Mouse (Mus musculus): ENCODE data around the gene Abhd14b. TPM values are rescaled to one million over a fixed set of nuclear protein-coding genes. Genes with fewer than 3 reads are reported as not detected.

Gene Abhd14b
- polyA plus RNA-seq, 1 experiment from 2014 or later, result 6.0 TPM

DNA sequence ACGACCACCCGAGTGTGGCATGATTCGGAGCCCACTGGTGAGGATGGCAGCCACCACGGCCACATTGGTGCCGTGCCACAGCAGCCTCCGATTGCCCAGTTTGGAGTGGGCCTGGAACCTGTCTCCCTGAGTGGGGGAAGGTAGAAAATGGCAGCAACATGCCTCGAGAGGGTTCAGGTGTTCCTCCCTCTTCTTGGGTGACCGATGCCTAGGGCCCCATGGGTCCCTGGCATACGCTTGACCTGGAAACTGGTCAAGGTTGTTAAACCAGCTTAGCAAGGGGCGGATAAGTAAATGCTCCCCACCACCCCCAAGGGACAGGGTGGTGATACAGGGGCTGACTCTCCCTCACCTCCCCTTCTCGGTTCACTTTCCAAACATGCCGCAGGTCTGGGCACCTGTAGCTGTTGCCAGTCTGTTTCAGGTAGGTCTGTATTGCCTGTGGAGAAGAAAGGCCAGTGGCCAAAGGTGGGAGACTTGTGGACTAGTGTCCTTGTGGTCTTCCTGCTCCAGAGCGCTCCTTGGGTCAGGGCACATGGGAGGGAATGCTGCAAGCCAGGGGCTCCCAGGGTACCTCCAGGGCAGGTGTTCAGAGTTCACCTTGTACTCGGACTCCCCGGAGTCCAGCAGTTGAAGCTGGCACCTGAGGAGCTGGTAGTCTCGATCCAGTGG lies 26.0 kb downstream of the Abhd14b start:
- 90% methylated on average over 16 of the region's 16 CpGs for WGBS
- no peak overlapping the region for H3K9ac ChIP-seq
- H3K4me2 ChIP-seq (replicated peaks), result no peak overlapping the region
- H3K36me3 ChIP-seq, result no peaks in the 10 kb centered on the region
- H3K4me1 ChIP-seq, result peaks cover 28% of the 10 kb centered on the region
- H3K27me3 ChIP-seq (replicated peaks), result no peaks in the 10 kb centered on the region
- no peak overlapping the region for H3K4me3 ChIP-seq
- no peaks in the 10 kb centered on the region for H3K9me3 ChIP-seq
- ATAC-seq (ENCODE audit: low FRiP score, low read depth), result no peak
- H3K27ac ChIP-seq, result no peak overlapping the region

DNA sequence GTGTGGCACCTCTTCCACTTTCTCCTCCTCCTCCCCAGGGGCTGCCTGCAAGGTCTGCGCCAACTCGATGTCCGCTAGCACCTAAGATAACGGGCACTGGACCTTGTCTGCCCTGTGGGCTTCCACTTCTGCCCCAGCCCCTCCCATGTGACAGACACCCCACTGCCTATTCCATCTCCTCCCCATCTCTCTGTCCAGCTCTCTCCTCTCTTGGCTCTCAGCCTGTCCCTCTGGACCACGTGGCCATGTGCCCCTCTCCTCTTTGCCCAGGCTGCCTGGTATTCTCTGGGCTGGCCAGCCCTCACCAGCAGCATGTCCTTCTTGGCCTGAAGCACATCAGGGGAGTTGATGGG lies 26.5 kb downstream of the Abhd14b start:
- no peak for ATAC-seq (ENCODE audit: low FRiP score, low read depth)
- H3K9ac ChIP-seq, result no peak overlapping the region
- 85% methylated on average over 5 of the region's 5 CpGs for WGBS
- H3K9me3 ChIP-seq, result no peaks in the 10 kb centered on the region
- H3K27me3 ChIP-seq (replicated peaks), result no peaks in the 10 kb centered on the region
- H3K36me3 ChIP-seq, result no peaks in the 10 kb centered on the region
- H3K4me1 ChIP-seq, result peaks cover 30% of the 10 kb centered on the region
- no peak overlapping the region for H3K4me2 ChIP-seq (replicated peaks)
- H3K27ac ChIP-seq, result no peak overlapping the region
- H3K4me3 ChIP-seq, result no peak overlapping the region

GRCm38 (mm10) chr9:106474456-106474855 lies 27.2 kb downstream of the Abhd14b start:
- H3K9ac ChIP-seq, result no peak overlapping the region
- ATAC-seq (ENCODE audit: low FRiP score, low read depth), result 0 out of 2 replicates have a peak, but pooled peaks have one; percentile 10
- WGBS, result 3% methylated on average over 6 of the region's 6 CpGs
- H3K36me3 ChIP-seq, result no peaks in the 10 kb centered on the region
- H3K9me3 ChIP-seq, result no peaks in the 10 kb centered on the region
- no peak overlapping the region for H3K27ac ChIP-seq
- H3K4me1 ChIP-seq, result peaks cover 30% of the 10 kb centered on the region
- no peaks in the 10 kb centered on the region for H3K27me3 ChIP-seq (replicated peaks)
- 0 out of 2 replicates have a peak overlapping the region, but pooled peaks have one; percentile 17 for H3K4me2 ChIP-seq (replicated peaks)
- H3K4me3 ChIP-seq, result no peak overlapping the region

DNA sequence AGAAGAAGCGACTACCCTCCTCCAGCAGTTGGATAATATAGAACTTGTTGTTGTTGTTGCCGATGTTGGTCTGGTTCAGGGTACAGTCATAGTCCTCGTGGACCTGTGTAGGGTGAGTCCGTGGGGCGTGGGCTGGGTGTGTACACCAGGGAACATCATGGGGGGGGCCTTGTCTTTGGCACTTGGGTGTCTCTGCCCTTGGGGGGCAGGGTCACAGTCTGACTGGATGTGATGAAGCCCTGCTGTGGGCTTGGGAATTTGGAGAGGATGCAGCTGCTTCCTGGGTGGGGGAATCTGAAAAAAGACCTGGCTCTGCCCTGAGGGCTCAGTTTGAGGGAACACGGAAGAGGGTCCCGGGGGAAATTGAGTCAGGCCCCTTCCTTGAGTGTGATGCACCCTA lies 27.8 kb downstream of the Abhd14b start:
- Histone ChIP-seq H3K27me3 (replicated peaks) (no peaks in the 10 kb centered on the region), H3K9me3 (no peaks in the 10 kb centered on the region), H3K27ac (no peak overlapping the region), H3K4me1 (peaks cover 30% of the 10 kb centered on the region), H3K9ac (no peak overlapping the region), H3K4me2 (replicated peaks) (no peak overlapping the region), H3K4me3 (no peak overlapping the region), H3K36me3 (peaks cover 4% of the 10 kb centered on the region; the same call in 1 of the 2 replicates)
- 68% methylated on average over 7 of the region's 7 CpGs for WGBS
- no peak for ATAC-seq (ENCODE audit: low FRiP score, low read depth)

- no peaks in the 10 kb centered on the region for H3K27me3 ChIP-seq (replicated peaks)
- H3K9me3 ChIP-seq, result no peaks in the 10 kb centered on the region
- 91% methylated on average over 10 of the region's 10 CpGs for WGBS
- peaks cover 7% of the 10 kb centered on the region for H3K36me3 ChIP-seq
- no peak within 1 kb of the TSS for H3K27ac ChIP-seq
- no peak for ATAC-seq (ENCODE audit: low FRiP score, low read depth)
- H3K4me2 ChIP-seq (replicated peaks), result peak within 1 kb of the TSS; percentile 91
- peaks cover 30% of the 10 kb centered on the region for H3K4me1 ChIP-seq
- peak within 1 kb of the TSS; percentile 59; the same call in 1 of the 2 replicates for H3K4me3 ChIP-seq
- no peak within 1 kb of the TSS for H3K9ac ChIP-seq
Measured at GRCm38 (mm10) chr9:106475663-106476001, 28.4 kb downstream of the Abhd14b start, which contains the start of gene Rrp9. Gene Rrp9, plus strand, starts transcription at chr9:106475963.

- Histone ChIP-seq H3K27ac (no peak overlapping the region), H3K4me1 (peaks cover 30% of the 10 kb centered on the region), H3K4me2 (replicated peaks) (peak overlapping the region; percentile 91), H3K27me3 (replicated peaks) (no peaks in the 10 kb centered on the region), H3K9ac (no peak overlapping the region), H3K4me3 (no peak overlapping the region), H3K36me3 (peaks cover 14% of the 10 kb centered on the region), H3K9me3 (no peaks in the 10 kb centered on the region)
- WGBS, result 38% methylated on average over 16 of the region's 16 CpGs
- ATAC-seq (ENCODE audit: low FRiP score, low read depth), result peak; percentile 55
Measured at GRCm38 (mm10) chr9:106476002-106476923, 29.0 kb downstream of the Abhd14b start.

DNA sequence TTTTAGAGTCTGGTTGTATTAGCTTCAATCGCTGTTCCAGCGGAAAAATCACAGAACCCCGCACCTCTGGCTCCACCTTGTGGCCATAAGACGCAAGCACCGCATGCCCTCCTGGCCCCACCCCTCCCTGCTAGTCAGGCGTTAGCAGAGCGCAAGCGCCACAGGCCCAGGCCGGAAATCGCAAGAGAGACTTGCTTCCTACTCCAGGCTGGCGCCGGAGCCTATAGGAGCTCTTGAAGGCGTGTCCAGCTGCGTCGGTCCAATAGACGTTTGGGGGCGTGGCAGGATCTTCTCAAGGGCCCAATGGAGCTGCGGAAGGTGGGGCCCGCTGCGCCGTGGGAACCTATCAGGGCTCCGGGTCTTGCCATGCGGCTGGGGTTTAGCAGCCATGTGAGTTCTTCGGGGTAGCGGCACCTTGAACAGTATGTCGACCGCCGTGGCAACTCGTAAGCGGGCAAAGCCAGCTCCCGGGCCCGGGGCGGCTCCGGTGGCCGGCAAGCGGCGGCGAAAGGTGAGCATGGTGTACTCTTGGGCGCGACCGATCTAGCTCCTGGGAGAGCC lies 29.7 kb downstream of the Abhd14b start, which contains the start of gene Parp3:
Gene Parp3 (minus strand): TSS at position 26 of the 561 bp plus-strand sequence.
- H3K4me1 ChIP-seq, result peaks cover 23% of the 10 kb centered on the region
- peak within 1 kb of the TSS; percentile 91 for H3K4me2 ChIP-seq (replicated peaks)
- peak; percentile 98 for ATAC-seq (ENCODE audit: low FRiP score, low read depth)
- H3K4me3 ChIP-seq, result peak within 1 kb of the TSS; percentile 59
- under 1% methylated on average over 41 of the region's 41 CpGs for whole genome bisulfite sequencing
- peak within 1 kb of the TSS; percentile 61 for H3K9ac ChIP-seq
- H3K9me3 ChIP-seq, result no peaks in the 10 kb centered on the region
- H3K36me3 ChIP-seq, result peaks cover 19% of the 10 kb centered on the region
- H3K27me3 ChIP-seq (replicated peaks), result no peaks in the 10 kb centered on the region
- H3K27ac ChIP-seq, result no peak within 1 kb of the TSS

- Histone ChIP-seq H3K4me3 (peak overlapping the region; percentile 59), H3K27ac (no peak overlapping the region), H3K9me3 (no peaks in the 10 kb centered on the region), H3K4me1 (peaks cover 22% of the 10 kb centered on the region), H3K27me3 (replicated peaks) (no peaks in the 10 kb centered on the region), H3K4me2 (replicated peaks) (peak overlapping the region; percentile 91), H3K9ac (peak overlapping the region; percentile 61), H3K36me3 (peaks cover 22% of the 10 kb centered on the region)
- WGBS, result 4% methylated on average over 16 of the region's 16 CpGs
- ATAC-seq (ENCODE audit: low FRiP score, low read depth), result no peak; the same call in 1 of the 2 replicates
Measured at GRCm38 (mm10) chr9:106477649-106478048, 30.4 kb downstream of the Abhd14b start.

GRCm38 (mm10) chr9:106478101-106478500 lies 30.8 kb downstream of the Abhd14b start:
- peaks cover 22% of the 10 kb centered on the region for H3K4me1 ChIP-seq
- ATAC-seq (ENCODE audit: low FRiP score, low read depth), result no peak
- H3K4me3 ChIP-seq, result peak overlapping the region; percentile 59
- no peaks in the 10 kb centered on the region for H3K9me3 ChIP-seq
- 86% methylated on average over 9 of the region's 9 CpGs for WGBS
- H3K4me2 ChIP-seq (replicated peaks), result peak overlapping the region; percentile 91
- peak overlapping the region; percentile 61; the same call in 1 of the 2 replicates for H3K9ac ChIP-seq
- H3K27ac ChIP-seq, result no peak overlapping the region
- no peaks in the 10 kb centered on the region for H3K27me3 ChIP-seq (replicated peaks)
- peaks cover 27% of the 10 kb centered on the region for H3K36me3 ChIP-seq

GRCm38 (mm10) chr9:106480541-106480940 lies 33.3 kb downstream of the Abhd14b start:
- Histone ChIP-seq H3K9me3 (no peaks in the 10 kb centered on the region), H3K36me3 (peaks cover 51% of the 10 kb centered on the region), H3K27ac (no peak overlapping the region), H3K9ac (no peak overlapping the region), H3K4me3 (no peak overlapping the region), H3K4me2 (replicated peaks) (no peak overlapping the region), H3K27me3 (replicated peaks) (no peaks in the 10 kb centered on the region), H3K4me1 (peaks cover 11% of the 10 kb centered on the region)
- ATAC-seq (ENCODE audit: low FRiP score, low read depth), result no peak
- WGBS, result 95% methylated on average over 7 of the region's 7 CpGs

DNA sequence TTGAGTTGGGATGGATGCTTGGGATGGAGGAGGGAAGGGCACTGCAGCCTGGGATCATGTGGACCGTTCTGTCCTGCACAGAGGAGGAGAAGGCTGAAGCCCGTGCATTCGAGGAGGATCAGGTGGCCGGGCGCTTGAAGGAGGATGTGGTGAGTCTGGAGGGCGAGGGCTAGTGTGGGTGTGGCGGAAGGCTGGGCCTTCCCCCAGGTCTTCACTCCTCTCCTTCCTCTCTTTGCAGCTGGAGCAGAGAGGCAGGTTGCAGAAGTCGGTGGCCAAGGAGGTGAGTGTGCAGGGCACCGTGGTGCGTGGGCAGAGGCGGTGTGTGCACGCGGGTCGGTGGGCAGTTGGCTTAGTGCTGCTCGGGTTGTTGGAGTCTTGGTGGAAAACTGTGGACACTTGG lies 33.8 kb downstream of the Abhd14b start:
- H3K36me3 ChIP-seq, result peaks cover 57% of the 10 kb centered on the region
- no peak for ATAC-seq (ENCODE audit: low FRiP score, low read depth)
- H3K9me3 ChIP-seq, result no peaks in the 10 kb centered on the region
- WGBS, result 91% methylated on average over 15 of the region's 15 CpGs
- H3K9ac ChIP-seq, result no peak overlapping the region
- no peak overlapping the region for H3K4me3 ChIP-seq
- no peaks in the 10 kb centered on the region for H3K27me3 ChIP-seq (replicated peaks)
- no peak overlapping the region for H3K27ac ChIP-seq
- peaks cover 11% of the 10 kb centered on the region for H3K4me1 ChIP-seq
- no peak overlapping the region for H3K4me2 ChIP-seq (replicated peaks)

DNA sequence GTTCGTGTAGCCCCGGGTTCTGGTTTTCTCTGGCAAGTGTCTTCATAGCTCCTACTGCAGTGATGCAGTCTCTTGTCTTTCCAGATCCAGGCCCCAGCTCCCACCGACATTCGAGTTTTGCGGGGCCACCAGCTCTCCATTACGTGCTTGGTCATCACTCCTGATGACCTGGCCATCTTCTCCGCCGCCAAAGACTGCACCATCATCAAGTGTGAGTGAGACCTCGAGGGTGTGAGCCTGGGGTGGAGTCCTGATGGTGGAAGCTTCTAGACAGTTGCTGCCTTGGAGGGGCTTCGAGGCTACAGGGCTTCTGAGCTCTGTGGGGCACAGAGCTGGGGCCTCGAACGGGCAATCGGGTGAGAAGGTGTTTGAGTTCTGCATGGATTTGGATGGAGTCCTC lies 34.4 kb downstream of the Abhd14b start:
- Histone ChIP-seq H3K9me3 (no peaks in the 10 kb centered on the region), H3K36me3 (peaks cover 61% of the 10 kb centered on the region), H3K4me1 (peaks cover 11% of the 10 kb centered on the region), H3K9ac (no peak overlapping the region), H3K27ac (no peak overlapping the region), H3K4me3 (no peak overlapping the region), H3K27me3 (replicated peaks) (no peaks in the 10 kb centered on the region), H3K4me2 (replicated peaks) (no peak overlapping the region)
- ATAC-seq (ENCODE audit: low FRiP score, low read depth), result no peak
- 92% methylated on average over 13 of the region's 13 CpGs for WGBS
